Mouse (Mus musculus) MN1 (cell line): ENCODE measurements around the gene Hist1h2bp.

Experiments
- DNase-seq: peaks from one replicate; pipeline ENCODE4 v3.0.0-alpha.2; 2016; ENCODE audit warnings: low spot score

Gene Hist1h2bp

DNA sequence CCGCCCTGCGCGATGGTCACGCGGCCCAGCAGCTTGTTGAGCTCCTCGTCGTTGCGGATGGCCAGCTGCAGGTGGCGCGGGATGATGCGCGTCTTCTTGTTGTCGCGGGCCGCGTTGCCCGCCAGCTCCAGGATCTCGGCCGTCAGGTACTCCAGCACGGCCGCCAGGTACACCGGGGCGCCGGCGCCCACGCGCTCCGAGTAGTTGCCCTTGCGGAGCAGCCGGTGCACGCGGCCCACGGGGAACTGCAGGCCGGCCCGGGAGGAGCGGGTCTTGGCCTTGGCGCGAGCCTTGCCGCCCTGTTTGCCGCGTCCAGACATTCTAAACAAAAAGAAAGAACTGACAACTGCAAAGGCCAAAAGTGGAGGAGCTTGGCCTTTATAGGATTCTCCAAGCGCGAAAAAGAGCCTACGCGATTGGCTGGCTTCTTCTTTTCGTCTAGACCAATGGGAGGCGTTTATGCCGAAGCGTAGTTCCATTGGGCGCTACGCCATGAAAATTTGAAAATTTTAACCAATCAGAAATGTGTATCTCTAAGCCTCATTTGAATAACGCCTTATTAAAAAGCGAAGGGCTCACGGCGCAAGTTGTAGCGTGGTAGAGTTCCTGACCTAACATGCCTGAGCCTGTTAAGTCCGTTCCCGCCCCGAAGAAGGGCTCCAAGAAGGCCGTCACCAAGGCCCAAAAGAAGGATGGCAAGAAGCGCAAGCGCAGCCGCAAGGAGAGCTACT lies at the start of gene Hist1h2bp, which contains the start of gene Hist1h2an:
Gene Hist1h2bp (plus strand): TSS at position 563 of the 731 bp plus-strand sequence.
Gene Hist1h2an (minus strand): TSS at position 320 of the 731 bp plus-strand sequence.
- peak; percentile 98 for DNase-seq

DNA sequence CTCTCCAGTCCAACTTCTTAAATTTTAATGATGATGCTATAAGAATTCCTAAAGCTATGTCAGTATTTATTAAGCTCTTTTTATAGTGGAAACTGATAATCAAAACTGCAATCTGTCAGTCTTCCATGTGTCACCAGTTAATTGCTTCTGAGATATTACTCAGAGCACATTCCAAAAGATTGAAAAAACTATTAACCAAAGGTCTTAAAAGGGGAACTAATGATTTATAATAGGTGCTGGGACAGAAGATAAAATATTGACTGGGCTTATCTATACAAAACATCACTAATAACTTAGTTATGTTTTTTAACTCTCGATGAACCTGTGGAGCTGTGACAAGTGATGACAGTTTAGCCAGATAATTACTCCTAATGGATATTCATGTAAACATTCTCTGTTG lies 42.3 kb upstream of the Hist1h2bp start:
- no peak for DNase-seq

DNA sequence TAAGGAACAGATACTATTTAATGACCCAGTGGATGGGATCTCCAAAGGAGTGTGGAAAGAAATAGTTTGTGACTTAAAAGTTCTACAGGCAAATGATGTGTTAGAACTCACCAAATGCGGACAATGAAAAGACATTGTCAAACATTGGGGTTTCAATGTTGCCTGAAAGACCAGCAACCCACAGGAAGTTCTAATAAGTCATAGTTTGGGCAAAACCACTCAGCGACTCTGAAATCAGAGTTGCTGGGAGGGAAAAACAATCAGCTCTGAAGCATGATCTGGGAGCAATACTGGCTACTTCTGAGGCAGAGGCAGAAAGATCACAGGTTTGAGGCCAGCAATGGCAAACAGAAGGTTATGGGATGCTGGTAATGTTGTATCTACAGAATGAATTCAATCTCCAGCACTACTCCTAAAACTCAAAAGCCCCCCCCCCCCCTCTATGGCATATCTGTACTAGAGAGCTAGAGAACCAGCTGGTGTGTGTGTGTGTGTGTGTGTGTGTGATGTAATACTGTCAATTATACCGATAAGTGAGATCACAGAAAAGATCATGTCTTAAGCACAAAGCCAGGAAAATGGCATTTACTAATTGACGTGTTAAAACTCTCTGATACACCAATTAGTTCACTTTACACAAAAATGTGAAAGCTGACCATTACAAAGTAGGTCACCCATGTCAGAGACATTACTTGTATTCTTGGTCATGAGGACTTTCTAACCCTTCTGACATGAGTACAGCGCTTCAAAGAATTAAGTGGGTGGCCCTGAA lies 37.7 kb upstream of the Hist1h2bp start:
- DNase-seq = peak; percentile 45

- DNase-seq = peak; percentile 86
Measured at GRCm38 (mm10) chr13:21750159-21751017, 36.9 kb upstream of the Hist1h2bp start, which contains the start of gene Hist1h4k. TSS of gene Hist1h4k (minus strand) at chr13:21750505.

DNA sequence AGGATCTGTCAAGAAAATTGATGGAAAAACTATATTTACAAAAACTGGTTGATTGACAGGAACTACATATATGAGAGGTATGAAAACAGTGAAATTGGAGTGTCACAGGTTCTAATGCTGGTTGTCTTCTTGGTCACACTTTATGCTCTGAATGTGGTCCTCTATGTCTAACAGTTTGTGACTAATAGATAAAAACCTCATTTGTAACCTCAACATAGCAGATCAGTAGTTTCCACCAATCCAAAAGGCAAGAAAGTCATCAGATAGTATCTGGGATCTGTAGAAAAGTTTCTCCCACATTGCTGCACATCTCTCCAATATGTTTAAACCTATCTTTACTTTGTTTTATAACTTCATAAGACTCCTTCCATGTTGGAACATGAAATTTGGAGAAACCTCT lies 35.8 kb upstream of the Hist1h2bp start:
- no peak for DNase-seq

GRCm38 (mm10) chr13:21751827-21752226 lies 35.4 kb upstream of the Hist1h2bp start:
- no peak for DNase-seq

GRCm38 (mm10) chr13:21752356-21752755 lies 34.9 kb upstream of the Hist1h2bp start:
- DNase-seq = no peak

GRCm38 (mm10) chr13:21753051-21753523 lies 34.2 kb upstream of the Hist1h2bp start:
- peak; percentile 34 for DNase-seq

- DNase-seq = peak; percentile 93
Measured at GRCm38 (mm10) chr13:21753524-21754285, 33.6 kb upstream of the Hist1h2bp start, which contains the start of the genes Hist1h2ak and Hist1h2bn. TSS of gene Hist1h2ak (minus strand) at chr13:21753827. TSS of gene Hist1h2bn (plus strand) at chr13:21754123.

- DNase-seq = peak; percentile 50
Measured at GRCm38 (mm10) chr13:21754294-21755001, 32.8 kb upstream of the Hist1h2bp start.

DNA sequence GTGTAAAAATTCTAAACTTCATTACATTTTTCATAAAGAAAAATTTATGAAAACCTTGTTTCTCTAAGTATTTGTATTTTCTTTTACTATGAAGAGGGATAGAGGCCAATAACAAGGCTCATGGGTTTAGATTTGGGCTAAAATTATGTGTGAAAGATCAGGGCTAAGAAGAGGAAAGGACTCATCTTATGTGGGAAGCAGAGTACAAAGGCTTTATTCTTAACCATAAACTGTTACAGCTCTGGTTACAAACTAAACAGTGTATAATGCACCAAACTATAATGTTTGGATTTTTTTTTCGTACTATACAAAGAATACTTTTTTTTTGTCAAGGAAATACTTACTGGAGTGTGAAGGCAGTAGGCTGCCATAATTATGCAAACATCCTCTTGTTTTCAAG lies 31.6 kb upstream of the Hist1h2bp start:
- DNase-seq = no peak

GRCm38 (mm10) chr13:21778814-21779766 lies 8.2 kb upstream of the Hist1h2bp start:
- peak; percentile 92 for DNase-seq

DNA sequence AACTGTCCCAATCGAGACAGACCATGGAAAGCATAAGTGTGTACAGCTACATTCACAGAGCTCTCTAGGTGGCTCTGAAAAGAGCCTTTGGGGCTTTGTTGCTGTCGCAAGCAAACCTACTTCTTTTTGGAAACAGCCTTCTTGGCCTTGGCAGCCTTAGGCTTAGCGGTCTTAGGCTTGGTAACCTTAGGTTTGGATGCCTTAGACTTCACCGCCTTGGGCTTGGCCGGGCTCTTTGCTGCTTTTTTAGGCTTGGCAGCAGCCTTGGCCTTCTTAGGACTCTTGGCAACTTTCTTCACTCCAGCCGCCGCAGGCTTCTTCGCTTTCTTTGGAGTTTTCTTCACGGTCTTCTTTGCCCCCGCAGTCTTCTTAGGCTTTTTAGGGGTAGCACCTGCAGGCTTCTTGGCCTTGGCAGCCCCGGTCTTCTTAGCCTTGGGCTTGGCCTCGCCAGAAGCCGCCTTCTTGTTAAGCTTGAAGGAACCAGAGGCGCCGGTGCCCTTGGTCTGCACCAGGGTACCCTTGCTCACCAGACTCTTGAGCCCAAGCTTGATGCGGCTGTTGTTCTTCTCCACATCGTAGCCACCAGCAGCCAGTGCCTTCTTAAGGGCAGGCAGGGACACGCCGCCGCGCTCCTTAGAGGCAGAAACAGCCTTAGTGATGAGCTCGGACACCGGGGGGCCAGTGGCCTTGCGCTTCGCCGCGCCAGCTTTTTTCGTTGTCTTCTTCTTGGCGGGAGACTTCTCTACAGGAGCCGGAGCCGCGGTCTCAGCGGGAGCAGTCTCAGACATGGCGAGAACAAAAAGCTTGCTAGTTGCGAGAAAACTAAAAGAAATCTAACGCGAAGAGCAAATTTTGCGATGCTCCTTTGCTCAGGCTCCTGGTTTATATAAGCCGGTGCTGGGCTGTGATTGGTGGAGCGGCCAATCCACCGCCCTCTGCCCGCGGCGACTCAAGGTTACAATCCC lies 7.2 kb upstream of the Hist1h2bp start, which contains the start of gene Hist1h1b:
Gene Hist1h1b (minus strand): TSS at position 859 of the 965 bp plus-strand sequence.
- peak; percentile 73 for DNase-seq

DNA sequence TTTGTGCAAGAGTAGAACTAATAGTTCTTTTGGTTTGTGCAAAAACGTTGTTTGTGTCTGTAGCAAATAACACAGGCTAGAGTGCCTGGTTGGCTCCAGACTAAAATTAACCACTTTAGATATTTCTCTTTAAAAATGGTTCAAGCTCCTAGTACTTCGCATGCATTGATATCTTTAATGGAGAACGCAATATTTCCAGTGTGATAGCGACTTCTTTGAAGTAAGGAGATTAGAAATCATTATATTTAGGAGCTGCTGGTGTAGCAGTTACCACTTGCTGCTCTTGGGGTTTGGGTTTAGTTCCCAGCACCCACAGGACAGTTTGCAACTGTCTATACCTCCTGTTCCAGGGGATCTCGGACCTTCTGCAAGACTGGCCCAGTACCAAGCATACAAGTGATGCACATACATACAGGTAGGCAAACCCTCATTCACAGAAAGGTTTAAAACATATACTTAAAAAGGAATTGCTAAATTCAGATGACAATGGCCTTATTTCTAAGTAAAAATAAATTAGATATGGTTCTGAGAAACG lies 6.2 kb upstream of the Hist1h2bp start:
- DNase-seq = no peak

GRCm38 (mm10) chr13:21781639-21782038 lies 5.6 kb upstream of the Hist1h2bp start:
- DNase-seq = no peak

GRCm38 (mm10) chr13:21782361-21783254 lies 4.7 kb upstream of the Hist1h2bp start:
- peak; percentile 60 for DNase-seq

- DNase-seq = peak; percentile 88
Measured at GRCm38 (mm10) chr13:21783255-21783617, 4.0 kb upstream of the Hist1h2bp start, which contains the start of gene Hist1h3i. TSS of gene Hist1h3i (minus strand) at chr13:21783370.
